Mouse (Mus musculus) midbrain, postnatal 0 days (tissue): ENCODE measurements around the gene Heatr5a. TPM values are rescaled to one million over a fixed set of nuclear protein-coding genes. Genes with fewer than 3 reads are reported as not detected.

Experiments used
- ATAC-seq: fragments of 200-750 bp; cut with Nextera tagmentation; 2 replicates; pipeline ENCODE4 v1.8.0; 2017; ENCODE audit warnings: moderate number of reproducible peaks, mild to moderate bottlenecking, moderate TSS enrichment, moderate library complexity; ENCODE audit not compliant: low FRiP score
- DNase-seq: peaks from one replicate; pipeline ENCODE4 v3.0.0-alpha.2; 2015; ENCODE audit warnings: low spot score
- H3K27ac ChIP-seq: fragments of 300-500 bp; sonication (generic); 2 replicates; pipeline ENCODE4 v1.5.1; 2014; ENCODE audit warnings: low read depth, mild to moderate bottlenecking, low read length, mixed read lengths
- H3K27me3 ChIP-seq: fragments of 300-500 bp; sonication (generic); 2 replicates; pipeline ENCODE4 v1.6.1; 2014; ENCODE audit warnings: low read length, control low read depth, mixed read lengths; ENCODE audit not compliant: insufficient read depth
- H3K36me3 ChIP-seq: fragments of 300-500 bp; sonication (generic); 2 replicates; pipeline ENCODE4 v1.6.1; 2014; ENCODE audit warnings: low read length, control low read depth, mixed read lengths; ENCODE audit not compliant: insufficient read depth
- H3K4me1 ChIP-seq: fragments of 300-500 bp; sonication (generic); 2 replicates; pipeline ENCODE4 v1.6.1; 2014; ENCODE audit warnings: mild to moderate bottlenecking, control low read depth, antibody characterized with exemption, low read length, mixed read lengths; ENCODE audit not compliant: insufficient read depth
- H3K4me2 ChIP-seq: fragments of 300-500 bp; sonication (generic); 2 replicates; pipeline ENCODE4 v1.6.1; 2014; ENCODE audit warnings: low read depth, mild to moderate bottlenecking, low read length, mixed read lengths; ENCODE audit not compliant: poor library complexity, severe bottlenecking
- H3K4me3 ChIP-seq: fragments of 300-500 bp; sonication (generic); 2 replicates; pipeline ENCODE4 v1.5.1; 2014; ENCODE audit warnings: low read depth, mild to moderate bottlenecking, low read length, moderate library complexity
- H3K9ac ChIP-seq: fragments of 300-500 bp; sonication (generic); replicated peaks from 2 replicates; pipeline ENCODE4 v1.6.1; 2014; ENCODE audit warnings: mild to moderate bottlenecking, low read length, moderate library complexity, mixed read lengths; ENCODE audit not compliant: poor library complexity, severe bottlenecking
- H3K9me3 ChIP-seq: fragments of 300-500 bp; sonication (generic); 2 replicates; pipeline ENCODE4 v1.6.1; 2016; ENCODE audit warnings: low read length, control low read depth
- CTCF ChIP-seq: IDR thresholded peaks from 2 replicates; pipeline ENCODE4 v1.5.1; 2016; ENCODE audit warnings: antibody characterized with exemption, mild to moderate bottlenecking
- whole genome bisulfite sequencing: fragments of 180-500 bp; shearing (Covaris S2); extraction: QIAGEN DNeasy Blood & Tissue Kit; methylation state at CpG from one replicate; pipeline ENCODE4 v1.1.7; 2014; 5-methylcytosine and 5-hydroxymethylcytosine counted together
- polyA plus RNA-seq: library from polyadenylated mRNA; unstranded; fragments of >200 nt; fragmentation: Nextera tagmentation; extraction: Ambion mirVana; gene quantifications from 2 replicates; pipeline ENCODE4 v1.2.1, GENCODE M21; 2015
- total RNA-seq: library from RNA; depleted of rRNA; stranded (reverse); fragments of >200 nt; gene quantifications from 2 replicates; pipeline ENCODE4 v1.2.3, GENCODE M21; 2014

Gene Heatr5a
- total and polyA plus RNA-seq, 2 experiments from 2014 or later = 3.3 to 25.3 TPM

DNA sequence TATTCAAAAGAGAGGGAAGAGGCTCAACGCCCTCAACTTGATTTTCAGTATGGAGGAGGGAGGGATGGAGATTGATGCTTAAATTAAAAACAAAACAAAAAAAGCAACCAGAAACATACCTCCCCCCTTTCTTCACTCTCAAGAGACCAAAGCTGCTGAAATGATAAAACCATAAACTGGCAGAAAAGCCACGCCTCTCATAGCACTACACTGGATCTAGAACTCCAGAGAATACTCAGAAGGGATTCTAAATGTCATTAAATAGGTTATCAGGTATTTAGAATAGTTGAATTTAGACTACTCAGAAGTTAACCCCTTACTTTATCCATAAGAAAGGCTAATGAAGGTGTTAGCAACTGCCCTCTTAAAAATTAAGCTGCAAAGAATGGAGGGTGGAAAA lies 2.0 kb downstream of the Heatr5a start:
- no peak for DNase-seq
- WGBS = 87% methylated on average over 2 of the region's 2 CpGs
- no peak for TF ChIP-seq CTCF
- Histone ChIP-seq H3K27me3 (no peaks in the 10 kb centered on the region), H3K27ac (no peak overlapping the region), H3K9me3 (no peaks in the 10 kb centered on the region), H3K4me1 (no peaks in the 10 kb centered on the region; the same call in 1 of the 2 replicates), H3K36me3 (no peaks in the 10 kb centered on the region), H3K4me3 (no peak overlapping the region), H3K9ac (no peak overlapping the region), H3K4me2 (no peak overlapping the region)
- ATAC-seq = no peak

- no peaks in the 10 kb centered on the region for H3K36me3 ChIP-seq
- WGBS = 81% methylated on average over 9 of the region's 9 CpGs
- H3K4me3 ChIP-seq = no peak overlapping the region
- no peak for DNase-seq
- H3K9ac ChIP-seq = no peak overlapping the region
- no peak for ATAC-seq
- TF ChIP-seq CTCF = no peak
- no peaks in the 10 kb centered on the region for H3K9me3 ChIP-seq
- no peaks in the 10 kb centered on the region for H3K27me3 ChIP-seq
- H3K4me1 ChIP-seq = no peaks in the 10 kb centered on the region; the same call in 1 of the 2 replicates
- no peak overlapping the region for H3K4me2 ChIP-seq
- no peak overlapping the region for H3K27ac ChIP-seq
Measured at GRCm38 (mm10) chr12:51967915-51968595, 3.1 kb downstream of the Heatr5a start.

DNA sequence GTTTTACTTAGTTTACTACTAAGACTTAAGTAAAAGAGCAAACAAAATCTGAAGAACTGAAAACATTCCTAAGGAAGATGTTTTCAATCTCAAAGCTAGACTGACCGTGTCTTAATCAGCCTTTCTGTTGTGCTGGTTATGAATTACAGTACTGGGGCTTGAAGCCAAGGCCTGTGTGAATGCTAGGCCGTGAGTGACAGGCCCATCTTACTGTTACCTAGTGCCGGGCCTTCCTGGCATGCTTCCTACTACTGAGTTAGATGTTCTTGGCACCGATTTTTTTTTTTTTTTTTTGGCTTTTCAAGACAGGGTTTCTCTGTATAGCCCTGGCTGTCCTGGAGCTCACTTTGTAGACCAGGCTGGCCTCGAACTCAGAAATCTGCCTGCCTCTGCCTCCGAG lies 13.5 kb downstream of the Heatr5a start:
- peaks cover 16% of the 10 kb centered on the region for H3K36me3 ChIP-seq
- H3K4me1 ChIP-seq = no peaks in the 10 kb centered on the region
- no peak for ATAC-seq
- H3K9ac ChIP-seq = no peak overlapping the region
- H3K27ac ChIP-seq = no peak overlapping the region
- H3K4me2 ChIP-seq = no peak overlapping the region
- H3K9me3 ChIP-seq = no peaks in the 10 kb centered on the region
- no peak overlapping the region for H3K4me3 ChIP-seq
- no peak for TF ChIP-seq CTCF
- no peaks in the 10 kb centered on the region for H3K27me3 ChIP-seq
- WGBS = 77% methylated on average over 5 of the region's 6 CpGs
- peak; percentile 46 for DNase-seq

DNA sequence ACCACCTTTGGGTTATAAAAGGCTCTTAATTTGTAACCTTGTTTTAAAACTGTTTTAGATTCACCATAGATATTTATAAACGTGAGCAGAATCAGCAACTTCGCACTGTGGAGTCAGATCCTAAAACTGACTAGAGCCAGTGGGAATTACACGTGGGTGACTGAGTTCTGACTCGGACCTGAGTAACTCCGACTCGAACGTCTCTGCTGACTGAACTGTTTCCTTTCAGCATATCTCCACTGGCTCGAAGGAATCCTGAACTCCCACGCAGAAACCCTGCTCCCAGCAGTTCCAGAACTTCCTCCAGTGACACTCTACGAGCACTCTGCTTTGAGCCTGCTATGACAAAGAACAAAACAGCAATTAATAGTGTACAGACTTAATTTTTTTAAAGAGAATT lies 18.8 kb downstream of the Heatr5a start:
- Histone ChIP-seq H3K27me3 (no peaks in the 10 kb centered on the region), H3K4me2 (no peak overlapping the region), H3K4me3 (no peak overlapping the region), H3K9me3 (no peaks in the 10 kb centered on the region), H3K36me3 (peaks cover 47% of the 10 kb centered on the region), H3K27ac (no peak overlapping the region), H3K4me1 (no peaks in the 10 kb centered on the region), H3K9ac (no peak overlapping the region)
- WGBS = 86% methylated on average over 10 of the region's 10 CpGs
- DNase-seq (no peak), ATAC-seq (no peak)
- TF ChIP-seq CTCF = no peak

GRCm38 (mm10) chr12:51947498-51947945 lies 23.6 kb downstream of the Heatr5a start:
- H3K27ac ChIP-seq = no peak overlapping the region
- H3K4me2 ChIP-seq = no peak overlapping the region
- H3K9ac ChIP-seq = no peak overlapping the region
- peaks cover 40% of the 10 kb centered on the region for H3K36me3 ChIP-seq
- DNase-seq (peak; percentile 38), ATAC-seq (no peak)
- no peaks in the 10 kb centered on the region for H3K4me1 ChIP-seq
- peak; percentile 48 for TF ChIP-seq CTCF
- H3K9me3 ChIP-seq = no peaks in the 10 kb centered on the region
- no peaks in the 10 kb centered on the region for H3K27me3 ChIP-seq
- 86% methylated on average over 10 of the region's 10 CpGs for WGBS
- H3K4me3 ChIP-seq = no peak overlapping the region

DNA sequence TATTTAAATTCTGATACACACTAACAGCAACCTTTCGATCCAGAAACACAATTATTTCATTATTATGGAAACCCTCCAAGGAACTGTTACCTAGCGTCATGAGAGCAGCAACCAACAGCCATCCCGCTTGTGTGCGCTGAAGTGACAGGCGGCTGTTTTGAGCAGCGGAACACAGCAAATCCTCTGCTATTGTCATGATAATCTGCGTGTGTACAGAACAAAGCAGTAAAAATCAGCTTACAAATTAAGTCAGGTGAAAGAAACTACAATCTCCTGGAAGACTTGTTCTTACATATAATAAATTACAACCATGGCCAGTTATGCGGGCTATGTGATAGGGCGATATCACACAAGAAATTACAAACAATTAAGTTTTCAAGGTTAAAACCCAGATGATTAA lies 25.8 kb downstream of the Heatr5a start:
- ATAC-seq = no peak
- no peaks in the 10 kb centered on the region for H3K27me3 ChIP-seq
- DNase-seq = no peak

More for the DNA sequence above, 25.8 kb downstream of the Heatr5a start:
- Histone ChIP-seq H3K27ac (no peak overlapping the region), H3K4me3 (no peak overlapping the region), H3K9me3 (no peaks in the 10 kb centered on the region), H3K9ac (no peak overlapping the region), H3K4me2 (no peak overlapping the region), H3K4me1 (no peaks in the 10 kb centered on the region), H3K36me3 (peaks cover 24% of the 10 kb centered on the region)
- no peak for TF ChIP-seq CTCF
- WGBS = 37% methylated on average over 9 of the region's 9 CpGs
